Mouse (Mus musculus) layer of hippocampus, postnatal 36 days (tissue): Measurements from ENCODE around the gene Ppp2r3a. TPM values are rescaled to one million over a fixed set of nuclear protein-coding genes. Genes with fewer than 3 reads are reported as not detected.

ENCODE experiments used
- DNase-seq, 2 experiments: peaks; one replicate each; pipeline ENCODE4 v3.0.0; 2022
- total RNA-seq, 2 experiments: library from RNA; stranded (reverse); gene quantifications; 2 replicates each; pipeline ENCODE4 v1.2.3; 2021

The Ppp2r3a gene
- total RNA-seq, 2 experiments from 2014 or later = 26.5 to 32.1 TPM

GRCm38 (mm10) chr9:101073041-101073986 is 178.3 kb downstream of the Ppp2r3a start:
- DNase-seq = peak; percentile 99

DNA sequence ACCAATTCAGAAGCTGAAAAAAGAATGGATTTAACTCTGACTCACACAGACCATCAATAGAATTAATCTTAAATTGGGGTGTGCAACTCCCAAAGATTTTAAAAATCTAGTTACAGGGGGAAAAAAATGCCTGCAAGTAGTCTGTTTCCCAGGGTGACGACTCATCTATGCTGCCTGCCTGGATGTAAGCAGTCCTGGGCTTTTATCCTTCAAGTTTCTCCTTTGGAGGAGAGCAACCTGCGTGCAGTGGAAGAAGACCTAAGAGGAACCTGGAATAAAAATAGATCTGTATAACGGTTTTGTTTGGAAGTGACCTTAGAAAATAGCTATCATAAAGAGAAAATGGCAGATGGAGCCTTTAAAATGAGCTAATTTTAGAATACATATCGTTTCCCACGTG is 179.1 kb downstream of the Ppp2r3a start:
- no peak for DNase-seq

DNA sequence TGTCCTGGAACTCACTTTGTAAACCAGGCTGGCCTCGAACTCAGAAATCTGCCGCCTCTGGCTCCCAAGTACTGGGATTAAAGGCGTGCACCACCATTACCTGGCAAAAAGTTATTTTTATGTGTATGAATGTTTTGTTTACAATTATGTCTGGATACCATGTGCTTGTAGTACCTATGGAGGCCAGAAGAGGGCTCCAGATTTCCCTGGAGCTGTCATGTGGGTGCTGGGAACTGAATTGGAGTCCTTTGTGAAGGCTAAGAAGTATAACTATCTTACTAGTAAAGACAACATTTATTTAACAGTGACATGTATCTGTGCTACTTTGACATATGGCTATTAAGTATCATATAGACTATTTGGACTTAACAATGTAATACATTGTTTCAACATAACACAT is 181.8 kb downstream of the Ppp2r3a start:
- no peak for DNase-seq

DNA sequence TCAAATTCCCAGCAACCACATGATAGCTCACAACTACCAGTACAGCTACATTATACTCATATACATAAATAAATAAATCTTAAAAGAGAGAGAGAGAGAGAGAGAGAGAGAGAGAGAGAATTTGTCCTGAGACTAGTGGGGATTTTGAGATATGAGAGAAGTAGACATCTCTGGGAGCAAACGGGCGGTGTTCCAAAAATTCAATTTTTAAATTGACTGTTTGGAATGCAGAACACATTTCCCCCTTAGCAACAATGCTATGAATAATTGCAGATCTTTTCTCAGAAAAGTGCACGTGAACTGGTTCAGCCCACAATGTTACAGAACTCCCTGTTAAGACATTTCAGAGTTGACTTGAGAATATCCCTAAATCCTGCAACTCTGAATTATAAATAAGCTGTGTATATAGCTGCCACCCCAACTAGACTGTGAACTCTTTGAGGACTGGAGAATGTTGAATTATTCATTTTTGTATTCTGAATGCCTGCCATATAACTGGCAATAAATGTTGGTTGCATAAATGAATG is 186.5 kb downstream of the Ppp2r3a start:
- no peak for DNase-seq

- DNase-seq = no peak
Measured at GRCm38 (mm10) chr9:101062253-101062780, 189.3 kb downstream of the Ppp2r3a start.

DNA sequence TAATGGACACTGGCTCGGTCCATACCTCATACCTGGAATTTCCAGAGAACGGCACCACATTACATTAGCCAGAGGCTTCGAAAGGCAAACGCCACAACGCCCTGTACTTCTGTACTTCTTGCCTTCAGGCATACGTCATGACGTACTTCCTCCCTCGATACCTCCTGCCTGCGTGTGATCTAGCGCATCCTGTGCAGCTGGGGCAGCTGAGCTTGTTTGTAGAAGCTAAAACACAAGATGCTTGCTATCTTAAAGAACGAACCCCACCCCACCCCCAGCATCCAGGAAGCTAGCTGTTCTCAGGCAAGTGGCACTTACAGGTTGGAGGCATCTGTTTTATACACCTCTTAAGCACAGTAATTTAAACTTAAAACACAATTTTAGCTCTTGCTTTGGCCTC is 190.6 kb downstream of the Ppp2r3a start:
- DNase-seq = no peak

DNA sequence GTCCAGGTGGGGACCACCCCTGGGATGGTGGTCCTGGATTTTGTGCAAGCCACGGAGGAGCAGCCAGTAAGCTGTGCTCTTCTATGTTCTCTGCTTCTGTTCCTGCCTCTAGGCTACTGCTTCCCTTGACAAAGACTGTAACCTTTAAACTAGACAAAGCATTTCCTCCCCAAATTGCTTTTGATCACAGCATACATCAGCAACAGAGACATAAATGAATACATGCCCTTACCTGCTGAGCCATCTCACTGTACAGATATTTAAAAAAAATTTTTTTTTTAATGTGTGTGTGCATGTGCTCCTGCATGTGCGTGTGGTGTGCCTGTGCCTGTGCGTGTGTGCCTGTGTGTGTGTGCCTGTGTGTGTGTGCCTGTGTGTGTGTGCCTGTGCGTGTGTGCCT is 194.4 kb downstream of the Ppp2r3a start:
- no peak for DNase-seq

Other genes with a start within 250 kb of the Ppp2r3a start
- gene Pccb, start 216.9 kb downstream of the Ppp2r3a start, total RNA-seq = 10 to 100 TPM; 43.0 to 43.3 TPM
- 10 to 100 TPM; 68.7 to 68.9 TPM for gene Msl2, start 177.7 kb downstream of the Ppp2r3a start, total RNA-seq